Mouse (Mus musculus) lung, adult 18-20 months (tissue): ENCODE data around the gene Slc4a11.
"Not testable (repeated sequence)": the region's sequence is repeated elsewhere in the genome, so short reads cannot be mapped to it uniquely, and the experiment has no call there.

Experiments used
- DNase-seq, 2 experiments: peaks; one replicate each; pipeline ENCODE4 v3.0.0; 2022; ENCODE audit warnings: mixed read lengths in 2 of 2

The Slc4a11 gene

GRCm38 (mm10) chr2:130679154-130679553 is 18.2 kb downstream of the Slc4a11 start:
- no peak for DNase-seq

- no peak for DNase-seq
Measured at GRCm38 (mm10) chr2:130677211-130677610, 20.1 kb downstream of the Slc4a11 start.

GRCm38 (mm10) chr2:130667559-130667958 is 29.8 kb downstream of the Slc4a11 start, which contains the start of gene Itpa:
Itpa (plus strand) TSS chr2:130667610.
- DNase-seq = peak; percentile 85 to 90

GRCm38 (mm10) chr2:130664102-130664701 is 33.1 kb downstream of the Slc4a11 start, which contains the start of gene Ddrgk1:
Ddrgk1 (minus strand) TSS chr2:130664659.
- DNase-seq = peak; percentile 91 to 92

- DNase-seq = no peak
Measured at GRCm38 (mm10) chr2:130663342-130663741, 34.0 kb downstream of the Slc4a11 start.

GRCm38 (mm10) chr2:130658530-130658929 is 38.8 kb downstream of the Slc4a11 start:
- DNase-seq = no peak

GRCm38 (mm10) chr2:130657541-130657940 is 39.8 kb downstream of the Slc4a11 start:
- no peak for DNase-seq

GRCm38 (mm10) chr2:130656536-130656935 is 40.8 kb downstream of the Slc4a11 start:
- DNase-seq = no peak

GRCm38 (mm10) chr2:130655660-130656339 is 41.5 kb downstream of the Slc4a11 start:
- DNase-seq = no peak

- no peak for DNase-seq
Measured at GRCm38 (mm10) chr2:130653760-130654159, 43.6 kb downstream of the Slc4a11 start.

- DNase-seq = no peak
Measured at GRCm38 (mm10) chr2:130653303-130653702, 44.0 kb downstream of the Slc4a11 start.

GRCm38 (mm10) chr2:130649028-130649427 is 48.3 kb downstream of the Slc4a11 start:
- not testable (repeated sequence) for DNase-seq

- DNase-seq = no peak
Measured at GRCm38 (mm10) chr2:130645198-130645597, 52.1 kb downstream of the Slc4a11 start.

GRCm38 (mm10) chr2:130642684-130643369 is 54.5 kb downstream of the Slc4a11 start, which contains the start of gene Lzts3:
Lzts3 (minus strand) TSS chr2:130642803.
- peak; percentile 90 to 94 for DNase-seq

- peak in 1 of 2 experiments; percentile 31 for DNase-seq
Measured at GRCm38 (mm10) chr2:130642197-130642660, 55.1 kb downstream of the Slc4a11 start.

- no peak for DNase-seq
Measured at GRCm38 (mm10) chr2:130641351-130642025, 55.8 kb downstream of the Slc4a11 start.

GRCm38 (mm10) chr2:130639276-130639675 is 58.0 kb downstream of the Slc4a11 start:
- no peak for DNase-seq

- peak in 1 of 2 experiments; percentile 27 for DNase-seq
Measured at GRCm38 (mm10) chr2:130638101-130638611, 59.2 kb downstream of the Slc4a11 start.

- DNase-seq = no peak
Measured at GRCm38 (mm10) chr2:130635847-130636246, 61.5 kb downstream of the Slc4a11 start.

GRCm38 (mm10) chr2:130634739-130635411 is 62.4 kb downstream of the Slc4a11 start:
- peak; percentile 21 to 37 for DNase-seq
